Mouse (Mus musculus) stomach, embryonic 14.5 days (tissue): ENCODE data around the gene Ddx46. TPM values are rescaled to one million over a fixed set of nuclear protein-coding genes. Genes with fewer than 3 reads are reported as not detected.

ENCODE experiments used
- ATAC-seq: fragments of 200-750 bp; cut with Nextera tagmentation; 2 replicates; pipeline ENCODE4 v1.8.0; 2017; ENCODE audit warnings: low read depth, moderate TSS enrichment; ENCODE audit not compliant: insufficient number of reproducible peaks, insufficient read depth, low FRiP score
- H3K27ac ChIP-seq: fragments of 300-500 bp; sonication (generic); 2 replicates; pipeline ENCODE4 v1.5.1; 2014; ENCODE audit warnings: mild to moderate bottlenecking, low read length, moderate library complexity, mixed read lengths
- H3K27me3 ChIP-seq: fragments of 300-500 bp; sonication (generic); 2 replicates; pipeline ENCODE4 v1.6.1; 2014; ENCODE audit warnings: low read length, control low read depth, mixed read lengths; ENCODE audit not compliant: control insufficient read depth, insufficient read depth
- H3K36me3 ChIP-seq: fragments of 300-500 bp; sonication (generic); 2 replicates; pipeline ENCODE4 v1.6.1; 2014; ENCODE audit warnings: mild to moderate bottlenecking, control low read depth, low read length, moderate library complexity, mixed read lengths; ENCODE audit not compliant: control insufficient read depth, insufficient read depth
- H3K4me1 ChIP-seq: fragments of 300-500 bp; sonication (generic); 2 replicates; pipeline ENCODE4 v1.6.1; 2014; ENCODE audit warnings: low read length, control low read depth, mixed read lengths; ENCODE audit not compliant: control insufficient read depth, insufficient read depth
- H3K4me2 ChIP-seq: fragments of 300-500 bp; sonication (generic); replicated peaks from 2 replicates; pipeline ENCODE4 v1.6.1; 2014; ENCODE audit warnings: low read depth, low read length, control low read depth
- H3K4me3 ChIP-seq: fragments of 300-500 bp; sonication (generic); 2 replicates; pipeline ENCODE4 v1.5.1; 2014; ENCODE audit warnings: low read depth, low read length, control low read depth
- H3K9ac ChIP-seq: fragments of 300-500 bp; sonication (generic); replicated peaks from 2 replicates; pipeline ENCODE4 v1.6.1; 2014; ENCODE audit warnings: low read depth, mild to moderate bottlenecking, control low read depth, low read length, moderate library complexity, mixed read lengths
- H3K9me3 ChIP-seq: fragments of 300-500 bp; sonication (generic); 2 replicates; pipeline ENCODE4 v1.6.1; 2016; ENCODE audit warnings: low read depth, low read length, control low read depth; ENCODE audit not compliant: control insufficient read depth
- WGBS: fragments of 180-500 bp; shearing (Covaris S2); extraction: QIAGEN DNeasy Blood & Tissue Kit; methylation state at CpG from one replicate; pipeline ENCODE4 v1.1.7; 2014; 5-methylcytosine and 5-hydroxymethylcytosine counted together
- polyA plus RNA-seq: library from polyadenylated mRNA; unstranded; fragments of >200 nt; fragmentation: Nextera tagmentation; extraction: Ambion mirVana; gene quantifications from 2 replicates; pipeline ENCODE4 v1.2.1, GENCODE M21; 2014

The Ddx46 gene
- polyA plus RNA-seq, 1 experiment from 2014 or later = 41.1 TPM

DNA sequence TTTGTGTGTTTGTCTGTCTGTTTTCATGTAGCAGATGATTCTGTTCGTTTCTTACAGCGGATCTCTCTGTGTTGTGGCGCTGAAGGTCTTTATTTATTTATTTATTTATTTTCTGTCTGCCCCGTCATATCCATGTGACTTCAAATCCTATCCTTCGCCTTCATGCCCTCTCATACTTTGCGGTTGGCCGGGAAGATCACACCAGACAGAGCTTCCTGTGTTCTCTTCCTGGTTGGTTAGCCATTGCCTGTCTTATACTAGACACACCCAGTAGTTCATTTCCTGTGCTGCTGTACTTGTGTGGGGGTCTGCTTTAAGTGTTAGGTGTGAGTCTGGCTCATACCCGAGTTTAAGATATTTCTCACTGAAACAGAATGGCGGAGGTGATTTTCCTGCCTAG is 34.2 kb upstream of the Ddx46 start:
- H3K9ac ChIP-seq = peak overlapping the region; percentile 80; the same call in 1 of the 2 replicates
- ATAC-seq = no peak
- peaks cover 3% of the 10 kb centered on the region; the same call in 1 of the 2 replicates for H3K4me1 ChIP-seq
- 15% methylated on average over 9 of the region's 9 CpGs for WGBS
- no peaks in the 10 kb centered on the region for H3K27me3 ChIP-seq
- H3K4me3 ChIP-seq = peak overlapping the region; percentile 87
- no peak overlapping the region for H3K27ac ChIP-seq
- peaks cover 24% of the 10 kb centered on the region for H3K36me3 ChIP-seq
- no peaks in the 10 kb centered on the region for H3K9me3 ChIP-seq
- H3K4me2 ChIP-seq = peak overlapping the region; percentile 54

DNA sequence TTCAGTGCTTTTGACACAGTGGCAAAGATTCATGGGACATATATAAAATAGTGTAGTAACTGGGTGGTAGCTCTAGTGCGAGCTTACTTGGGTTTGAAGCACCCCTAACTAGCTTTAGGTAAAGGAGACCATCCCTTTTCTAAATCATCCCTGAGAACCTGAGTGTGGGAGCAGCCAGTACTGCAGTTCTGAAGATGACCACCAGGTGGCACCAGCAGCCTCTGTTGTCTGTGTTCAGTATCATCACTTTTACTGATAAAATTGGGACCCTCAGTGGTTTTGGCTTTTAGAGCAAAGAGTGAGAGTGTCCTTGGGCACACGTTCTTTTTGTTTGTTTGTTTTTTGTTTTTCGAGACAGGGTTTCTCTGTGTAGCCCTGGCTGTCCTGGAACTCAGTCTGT is 33.2 kb upstream of the Ddx46 start:
- WGBS = 10% methylated on average over 3 of the region's 3 CpGs
- no peaks in the 10 kb centered on the region for H3K27me3 ChIP-seq
- no peak overlapping the region for H3K4me2 ChIP-seq
- H3K4me3 ChIP-seq = no peak overlapping the region
- H3K9ac ChIP-seq = no peak overlapping the region
- H3K9me3 ChIP-seq = no peaks in the 10 kb centered on the region
- ATAC-seq = no peak
- peaks cover 3% of the 10 kb centered on the region; the same call in 1 of the 2 replicates for H3K4me1 ChIP-seq
- no peak overlapping the region for H3K27ac ChIP-seq
- H3K36me3 ChIP-seq = peaks cover 15% of the 10 kb centered on the region

DNA sequence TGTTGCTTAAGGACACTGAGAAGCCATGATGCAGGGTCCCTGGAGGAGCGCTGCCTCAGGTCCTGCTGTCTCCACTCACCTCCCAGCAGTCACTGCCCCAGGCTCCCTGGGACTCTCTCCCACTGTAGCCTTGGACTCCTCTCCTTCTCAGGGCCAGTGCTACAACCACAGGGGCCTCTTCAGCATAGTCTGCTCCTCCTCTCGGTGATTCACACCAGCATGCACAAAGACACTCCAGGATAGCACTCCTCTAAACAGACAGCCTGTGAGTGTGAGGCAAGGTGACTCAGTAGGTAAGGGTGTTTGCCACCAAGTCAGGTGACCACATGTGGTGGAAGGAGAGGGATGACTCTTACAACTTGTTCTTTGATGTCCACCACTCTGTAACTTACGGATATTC is 30.2 kb upstream of the Ddx46 start:
- no peak overlapping the region for H3K4me2 ChIP-seq
- no peaks in the 10 kb centered on the region for H3K27me3 ChIP-seq
- ATAC-seq = no peak
- peaks cover 3% of the 10 kb centered on the region; the same call in 1 of the 2 replicates for H3K4me1 ChIP-seq
- H3K27ac ChIP-seq = no peak overlapping the region
- no peak overlapping the region for H3K9ac ChIP-seq
- H3K36me3 ChIP-seq = peaks cover 16% of the 10 kb centered on the region
- 85% methylated on average over 3 of the region's 3 CpGs for WGBS
- H3K9me3 ChIP-seq = no peaks in the 10 kb centered on the region
- no peak overlapping the region for H3K4me3 ChIP-seq

DNA sequence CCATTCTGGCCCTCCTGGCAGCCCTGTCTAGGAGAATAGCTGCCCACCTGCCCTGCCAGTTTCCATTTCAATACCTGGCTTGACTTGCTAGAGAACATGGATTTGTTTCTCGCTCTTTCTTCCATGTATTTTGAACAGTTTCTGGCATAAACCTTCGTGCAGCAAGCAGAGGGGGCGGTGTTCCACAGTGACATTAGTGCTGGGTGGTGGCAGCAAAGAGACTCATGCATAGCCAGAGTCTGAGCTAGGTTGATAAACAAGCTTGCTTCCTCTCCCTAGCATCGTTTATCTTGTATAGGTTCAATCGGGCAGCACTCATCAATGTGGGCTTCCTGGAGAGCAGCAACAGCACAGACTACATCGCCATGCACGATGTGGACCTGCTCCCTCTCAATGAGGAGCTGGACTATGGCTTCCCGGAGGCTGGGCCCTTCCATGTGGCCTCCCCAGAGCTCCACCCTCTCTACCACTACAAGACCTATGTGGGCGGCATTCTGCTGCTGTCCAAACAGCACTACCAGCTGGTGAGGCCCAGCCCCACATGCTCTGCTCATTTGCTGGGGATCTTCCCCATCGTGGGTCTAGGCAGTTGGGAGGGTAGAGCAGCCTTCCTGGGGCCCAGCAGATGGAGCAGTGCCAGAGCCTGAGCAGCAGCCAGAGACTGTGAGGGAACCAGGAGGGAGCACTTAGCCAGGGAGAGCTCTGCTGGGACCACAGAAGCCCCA is 27.8 kb upstream of the Ddx46 start:
- Histone ChIP-seq H3K9ac (no peak overlapping the region), H3K9me3 (no peaks in the 10 kb centered on the region), H3K4me1 (no peaks in the 10 kb centered on the region), H3K27me3 (no peaks in the 10 kb centered on the region), H3K4me2 (no peak overlapping the region), H3K4me3 (no peak overlapping the region), H3K36me3 (peaks cover 24% of the 10 kb centered on the region), H3K27ac (no peak overlapping the region)
- ATAC-seq = no peak
- 77% methylated on average over 10 of the region's 10 CpGs for WGBS

DNA sequence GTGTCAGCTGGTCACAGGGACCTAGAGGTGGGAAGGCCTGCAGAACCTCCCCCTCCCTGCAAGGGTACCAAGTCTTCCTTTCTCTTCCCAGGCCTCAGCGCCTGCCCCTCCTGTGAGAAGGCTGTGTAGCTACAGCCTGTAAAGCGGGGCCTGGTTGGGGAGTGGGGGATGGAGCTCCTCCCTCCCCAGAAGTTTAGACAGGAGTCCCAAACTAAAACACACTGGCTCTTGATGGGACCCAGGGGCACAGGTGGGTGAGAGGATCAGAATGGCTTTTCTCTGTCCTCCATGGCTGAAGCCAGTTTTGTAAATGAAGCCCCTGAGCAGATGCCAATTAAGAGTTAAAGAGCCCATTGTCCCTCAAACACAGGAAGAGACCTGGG is 27.2 kb upstream of the Ddx46 start:
- no peaks in the 10 kb centered on the region for H3K4me1 ChIP-seq
- no peak for ATAC-seq
- 100% methylated on average over 2 of the region's 2 CpGs for WGBS
- no peak overlapping the region for H3K27ac ChIP-seq
- H3K4me2 ChIP-seq = no peak overlapping the region
- no peak overlapping the region for H3K9ac ChIP-seq
- H3K27me3 ChIP-seq = no peaks in the 10 kb centered on the region
- peaks cover 24% of the 10 kb centered on the region for H3K36me3 ChIP-seq
- no peaks in the 10 kb centered on the region for H3K9me3 ChIP-seq
- H3K4me3 ChIP-seq = no peak overlapping the region

DNA sequence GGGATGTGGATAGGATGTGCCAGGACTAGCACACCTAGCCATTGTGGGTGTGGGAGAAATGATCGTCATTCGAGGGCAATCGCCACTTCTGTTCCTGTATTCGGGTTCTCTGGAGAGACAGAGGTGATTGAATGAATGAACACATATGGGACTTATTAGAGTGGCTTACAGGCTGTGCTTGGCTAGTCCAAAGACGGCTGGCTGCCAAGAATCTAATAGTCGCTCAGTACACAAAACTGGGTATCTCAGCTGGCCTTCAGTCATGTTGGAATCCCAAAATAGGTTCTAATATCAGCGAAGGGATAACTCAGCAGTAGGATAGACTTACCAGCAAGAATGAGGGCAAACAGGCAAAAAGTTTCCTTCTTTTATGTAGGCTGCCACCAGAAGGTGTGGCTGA is 22.8 kb upstream of the Ddx46 start:
- no peaks in the 10 kb centered on the region for H3K27me3 ChIP-seq
- ATAC-seq = no peak
- H3K27ac ChIP-seq = no peak overlapping the region
- H3K4me2 ChIP-seq = no peak overlapping the region
- H3K9me3 ChIP-seq = no peaks in the 10 kb centered on the region
- H3K4me3 ChIP-seq = no peak overlapping the region
- no peak overlapping the region for H3K9ac ChIP-seq
- H3K4me1 ChIP-seq = no peaks in the 10 kb centered on the region
- H3K36me3 ChIP-seq = peaks cover 24% of the 10 kb centered on the region
- 84% methylated on average over 7 of the region's 7 CpGs for WGBS

DNA sequence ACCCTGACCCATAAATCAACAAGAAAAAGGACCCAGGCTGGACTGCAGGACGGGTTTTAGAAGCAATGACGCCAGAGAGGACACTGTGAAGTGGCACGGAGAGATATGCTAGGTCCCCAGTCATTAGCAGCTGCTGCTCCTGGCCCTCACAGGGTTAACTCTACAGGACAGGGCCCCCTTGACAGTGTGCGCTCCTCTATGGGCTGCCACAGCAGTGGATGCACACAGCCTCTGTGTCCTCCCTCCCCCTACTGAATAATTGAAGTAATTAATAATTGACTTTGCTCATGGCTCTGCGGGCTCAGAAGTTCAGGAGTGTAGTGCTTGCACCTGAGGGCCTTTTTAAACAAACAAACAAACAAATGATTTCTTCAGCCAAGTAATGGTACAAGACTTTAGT is 21.4 kb upstream of the Ddx46 start:
- Histone ChIP-seq H3K27me3 (no peaks in the 10 kb centered on the region), H3K36me3 (peaks cover 18% of the 10 kb centered on the region), H3K4me2 (no peak overlapping the region), H3K4me3 (no peak overlapping the region), H3K4me1 (no peaks in the 10 kb centered on the region), H3K9ac (no peak overlapping the region), H3K9me3 (no peaks in the 10 kb centered on the region), H3K27ac (no peak overlapping the region)
- no peak for ATAC-seq
- WGBS = 38% methylated on average over 5 of the region's 5 CpGs

DNA sequence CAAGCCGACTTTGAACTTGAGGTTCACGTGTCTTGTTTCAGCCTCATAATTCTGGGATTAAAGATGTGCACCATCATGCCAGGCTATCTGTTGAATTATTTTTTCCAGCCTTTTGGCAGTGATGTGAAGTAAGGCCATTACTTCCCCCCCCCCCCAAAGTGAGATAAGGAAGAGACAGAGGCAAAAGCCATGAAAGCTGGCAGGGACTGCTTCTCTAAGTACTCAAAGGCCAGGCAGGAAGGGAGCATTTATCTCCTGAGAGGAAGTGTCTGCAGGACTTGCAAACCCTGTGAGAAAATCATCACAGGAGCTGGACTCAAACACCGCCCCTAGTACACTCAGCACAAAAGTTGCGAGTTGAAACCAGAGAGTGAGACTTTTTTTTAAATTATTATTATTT is 15.5 kb upstream of the Ddx46 start:
- H3K9me3 ChIP-seq = no peaks in the 10 kb centered on the region
- whole genome bisulfite sequencing = 93% methylated on average over 4 of the region's 4 CpGs
- no peak overlapping the region for H3K4me2 ChIP-seq
- no peaks in the 10 kb centered on the region for H3K36me3 ChIP-seq
- no peak overlapping the region for H3K4me3 ChIP-seq
- H3K4me1 ChIP-seq = peaks cover 12% of the 10 kb centered on the region
- no peak for ATAC-seq
- no peak overlapping the region for H3K27ac ChIP-seq
- H3K27me3 ChIP-seq = no peaks in the 10 kb centered on the region
- no peak overlapping the region for H3K9ac ChIP-seq

DNA sequence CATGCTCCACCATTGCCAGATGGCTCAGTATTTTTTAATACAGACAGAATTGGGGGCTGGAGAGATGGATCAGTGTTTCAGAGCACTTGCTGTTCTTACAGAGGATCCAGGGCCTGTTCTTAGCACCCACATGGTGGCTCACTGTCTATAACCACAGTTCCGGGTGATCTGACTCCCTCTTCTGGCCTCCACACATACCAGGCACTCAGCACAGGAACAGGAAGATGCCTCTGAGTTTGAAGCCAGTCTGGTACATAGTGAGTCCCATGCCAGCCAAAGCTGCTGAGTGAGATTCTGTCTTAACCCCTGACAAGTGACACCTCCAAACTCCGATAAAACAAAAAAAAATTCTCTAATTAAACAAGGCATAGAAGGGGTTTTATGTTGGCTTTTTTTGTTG is 14.6 kb upstream of the Ddx46 start:
- no peak for ATAC-seq
- no peaks in the 10 kb centered on the region for H3K9me3 ChIP-seq
- H3K36me3 ChIP-seq = peaks cover 4% of the 10 kb centered on the region; the same call in 1 of the 2 replicates
- H3K27me3 ChIP-seq = no peaks in the 10 kb centered on the region
- H3K27ac ChIP-seq = no peak overlapping the region
- H3K4me2 ChIP-seq = no peak overlapping the region
- whole genome bisulfite sequencing = 80% methylated on average over 2 of the region's 2 CpGs
- H3K4me3 ChIP-seq = no peak overlapping the region
- peaks cover 16% of the 10 kb centered on the region for H3K4me1 ChIP-seq
- no peak overlapping the region for H3K9ac ChIP-seq
